Mouse (Mus musculus) embryonic facial prominence, embryonic 13.5 days (tissue): ENCODE measurements around the gene Adgrl1. TPM values are rescaled to one million over a fixed set of nuclear protein-coding genes. Genes with fewer than 3 reads are reported as not detected.
A peak's percentile ranks its signal among the peaks of the same experiment; 100 is the strongest.

Experiments
- ATAC-seq: fragments of 200-750 bp; cut with Nextera tagmentation; 2 replicates; pipeline ENCODE4 v1.8.0; 2017; ENCODE audit warnings: low read depth; ENCODE audit not compliant: insufficient number of reproducible peaks, insufficient read depth, low FRiP score, low TSS enrichment
- H3K27ac ChIP-seq: fragments of 300-500 bp; sonication (generic); 2 replicates; pipeline ENCODE4 v1.5.1; 2015; ENCODE audit warnings: moderate library complexity, mild to moderate bottlenecking, inconsistent platforms
- H3K27me3 ChIP-seq: fragments of 300-500 bp; sonication (generic); 2 replicates; pipeline ENCODE4 v1.6.1; 2015; ENCODE audit warnings: mild to moderate bottlenecking, inconsistent platforms
- H3K36me3 ChIP-seq: fragments of 300-500 bp; sonication (generic); 2 replicates; pipeline ENCODE4 v1.6.1; 2015; ENCODE audit warnings: mild to moderate bottlenecking, inconsistent platforms
- H3K4me1 ChIP-seq: fragments of 300-500 bp; sonication (generic); 2 replicates; pipeline ENCODE4 v1.6.1; 2015; ENCODE audit warnings: inconsistent platforms
- H3K4me2 ChIP-seq: fragments of 300-500 bp; sonication (generic); 2 replicates; pipeline ENCODE4 v1.6.1; 2015; ENCODE audit warnings: moderate library complexity, mild to moderate bottlenecking, inconsistent platforms
- H3K4me3 ChIP-seq: fragments of 300-500 bp; sonication (generic); 2 replicates; pipeline ENCODE4 v1.5.1; 2015; ENCODE audit warnings: mild to moderate bottlenecking, inconsistent platforms
- H3K9ac ChIP-seq: fragments of 300-500 bp; sonication (generic); 2 replicates; pipeline ENCODE4 v1.6.1; 2015; ENCODE audit warnings: mild to moderate bottlenecking, inconsistent platforms
- H3K9me3 ChIP-seq: fragments of 300-500 bp; sonication (generic); 2 replicates; pipeline ENCODE4 v1.6.1; 2016; ENCODE audit warnings: inconsistent platforms
- WGBS: fragments of 180-500 bp; shearing (Covaris S2); methylation state at CpG from one replicate; pipeline ENCODE4 v1.1.7; 2015; ENCODE audit warnings: mixed read lengths; 5-methylcytosine and 5-hydroxymethylcytosine counted together
- polyA plus RNA-seq: library from polyadenylated mRNA; unstranded; fragments of >200 nt; fragmentation: Nextera tagmentation; extraction: Ambion mirVana; gene quantifications from 2 replicates; pipeline ENCODE4 v1.2.1, GENCODE M21; 2015

The Adgrl1 gene
- polyA plus RNA-seq, 1 experiment from 2014 or later: 31.6 TPM

DNA sequence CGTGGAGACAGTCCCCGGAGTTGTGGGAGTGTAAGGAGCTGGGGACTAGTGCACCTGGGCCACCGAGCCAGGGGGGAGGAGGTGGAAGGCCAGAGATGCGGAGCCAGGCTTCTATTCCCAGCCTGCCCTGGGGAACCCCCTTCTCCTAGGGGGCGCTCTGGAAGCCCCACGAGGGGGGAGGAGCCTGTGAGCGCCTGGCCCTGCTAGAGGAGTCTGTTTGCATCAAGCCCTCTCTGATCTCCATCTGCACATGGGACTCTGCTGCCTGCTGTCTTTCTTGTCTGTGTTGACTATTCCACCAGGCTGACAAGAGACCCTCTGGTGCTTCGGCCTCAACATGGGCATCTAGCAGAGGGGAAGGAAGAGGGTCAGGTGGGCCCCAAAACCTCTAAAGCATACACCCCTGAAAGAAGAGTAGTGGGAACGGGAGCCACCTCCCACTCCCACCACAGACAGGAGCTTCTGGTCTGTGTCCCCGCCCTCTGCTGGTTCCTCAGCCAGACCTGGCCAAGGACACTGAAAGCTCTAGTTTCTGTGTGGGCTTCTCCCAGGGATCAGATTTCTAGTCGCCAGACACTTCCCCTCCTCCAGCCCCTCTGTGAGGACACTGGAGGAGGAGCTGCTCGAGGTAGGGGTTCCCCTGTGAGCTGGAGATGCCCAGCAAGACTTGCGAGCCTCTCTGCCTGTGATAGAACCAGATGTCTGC lies 3.2 kb downstream of the Adgrl1 start:
- Histone ChIP-seq H3K36me3 (peaks cover 14% of the 10 kb centered on the region), H3K4me3 (peak overlapping the region; percentile 97), H3K9me3 (no peaks in the 10 kb centered on the region), H3K4me1 (peaks cover 53% of the 10 kb centered on the region), H3K27ac (peak overlapping the region; percentile 76), H3K4me2 (peak overlapping the region; percentile 74), H3K9ac (peak overlapping the region; percentile 61), H3K27me3 (no peaks in the 10 kb centered on the region)
- no peak for ATAC-seq
- WGBS: 5% methylated on average over 13 of the region's 13 CpGs

DNA sequence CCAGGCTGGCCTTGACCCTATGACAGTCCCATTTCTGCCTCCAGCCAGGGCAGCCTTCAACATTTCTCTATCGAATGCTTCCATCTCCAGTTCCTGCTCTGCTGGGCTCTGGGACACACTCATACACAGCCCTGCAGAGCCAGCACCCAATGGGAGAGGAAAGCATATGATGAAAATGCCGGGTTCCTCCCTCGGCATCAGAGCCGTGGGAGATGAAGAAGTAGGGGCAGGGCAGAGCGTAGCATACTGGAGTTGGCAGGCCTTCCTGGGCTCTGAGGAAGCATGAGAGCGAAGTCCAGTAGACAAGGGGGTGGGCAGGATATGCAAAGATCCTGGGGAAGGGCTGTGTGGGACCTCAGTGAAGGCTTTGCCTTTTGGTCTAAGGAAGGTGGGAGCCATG lies 8.7 kb downstream of the Adgrl1 start:
- Histone ChIP-seq H3K4me3 (no peak overlapping the region), H3K4me1 (peaks cover 60% of the 10 kb centered on the region), H3K9ac (no peak overlapping the region), H3K9me3 (no peaks in the 10 kb centered on the region), H3K4me2 (no peak overlapping the region), H3K36me3 (peaks cover 25% of the 10 kb centered on the region), H3K27me3 (no peaks in the 10 kb centered on the region), H3K27ac (no peak overlapping the region)
- 85% methylated on average over 6 of the region's 6 CpGs for WGBS
- ATAC-seq: no peak

DNA sequence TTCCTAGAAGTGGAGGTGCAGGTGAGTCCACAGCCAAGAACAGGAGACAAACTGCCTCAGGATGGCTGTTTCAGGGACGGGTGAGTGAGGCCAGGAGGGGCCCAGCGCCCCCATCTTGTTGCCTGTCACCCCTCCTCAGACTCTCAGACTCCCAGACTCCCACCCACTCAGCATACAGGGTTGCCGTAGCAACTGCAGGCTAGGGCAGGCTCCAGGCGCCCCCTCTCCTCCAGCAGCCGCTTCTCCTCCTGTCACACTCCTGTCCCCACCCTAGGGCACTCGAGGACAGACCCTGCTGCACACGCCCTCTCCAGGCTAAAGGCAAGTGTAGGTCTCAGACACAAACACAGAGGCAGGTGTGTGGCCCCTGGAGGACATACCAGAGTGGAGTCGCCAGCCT lies 9.4 kb downstream of the Adgrl1 start:
- Histone ChIP-seq H3K4me3 (no peak overlapping the region), H3K9ac (0 out of 2 replicates have a peak overlapping the region, but pooled peaks have one; percentile 27), H3K36me3 (peaks cover 25% of the 10 kb centered on the region), H3K4me1 (peaks cover 60% of the 10 kb centered on the region), H3K27ac (no peak overlapping the region), H3K4me2 (no peak overlapping the region), H3K27me3 (no peaks in the 10 kb centered on the region), H3K9me3 (no peaks in the 10 kb centered on the region)
- WGBS: 52% methylated on average over 8 of the region's 8 CpGs
- no peak for ATAC-seq

DNA sequence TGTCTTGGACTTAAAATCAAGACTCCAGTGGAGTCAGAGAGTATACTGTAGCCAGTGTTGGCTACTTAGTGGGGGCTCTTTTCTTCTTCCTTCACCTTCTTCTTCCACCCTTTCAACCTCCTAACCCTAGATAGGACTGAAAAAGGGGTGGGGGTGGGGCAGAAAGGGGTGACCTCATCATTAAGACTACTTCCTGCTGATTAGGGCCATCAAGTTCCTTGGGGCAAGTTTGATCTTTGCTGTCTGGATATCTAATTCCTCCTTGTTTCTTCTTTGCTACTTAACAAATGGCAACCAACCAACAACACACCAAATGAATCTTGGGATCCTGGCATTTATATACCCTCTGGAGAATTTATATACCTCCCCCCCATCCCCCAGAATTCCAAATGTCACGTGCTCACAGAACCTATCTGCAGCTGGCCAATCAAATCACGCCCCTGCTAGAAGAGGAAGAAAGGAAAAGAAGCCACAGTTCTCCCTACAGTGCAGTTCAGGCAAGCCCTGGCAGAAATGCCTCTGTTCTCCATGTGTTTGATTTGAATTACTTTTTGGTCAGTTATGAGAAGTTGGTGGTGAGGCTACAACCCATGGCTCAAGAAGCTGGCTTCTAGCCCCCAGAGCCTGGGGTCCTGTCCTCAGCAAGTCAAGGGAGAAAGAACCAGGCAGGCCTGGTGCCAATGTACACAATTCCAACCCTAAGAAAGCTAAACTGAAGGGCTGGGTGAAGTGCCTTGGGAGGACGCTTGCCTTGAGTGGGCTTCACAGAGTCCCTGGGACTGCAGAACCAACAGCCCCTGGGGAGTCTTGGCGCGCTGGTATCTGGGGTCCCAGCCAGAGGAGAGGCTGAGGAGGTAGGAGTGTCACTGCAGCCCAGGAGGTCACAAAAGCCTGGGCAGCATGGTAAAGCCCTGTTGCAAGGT lies 12.2 kb downstream of the Adgrl1 start:
- no peak overlapping the region for H3K27ac ChIP-seq
- H3K27me3 ChIP-seq: no peaks in the 10 kb centered on the region
- no peak overlapping the region for H3K9ac ChIP-seq
- no peak overlapping the region for H3K4me2 ChIP-seq
- H3K4me3 ChIP-seq: no peak overlapping the region
- peaks cover 20% of the 10 kb centered on the region; the same call in 1 of the 2 replicates for H3K36me3 ChIP-seq
- no peak for ATAC-seq
- no peaks in the 10 kb centered on the region for H3K9me3 ChIP-seq
- WGBS: 74% methylated on average over 5 of the region's 5 CpGs
- H3K4me1 ChIP-seq: peaks cover 59% of the 10 kb centered on the region

DNA sequence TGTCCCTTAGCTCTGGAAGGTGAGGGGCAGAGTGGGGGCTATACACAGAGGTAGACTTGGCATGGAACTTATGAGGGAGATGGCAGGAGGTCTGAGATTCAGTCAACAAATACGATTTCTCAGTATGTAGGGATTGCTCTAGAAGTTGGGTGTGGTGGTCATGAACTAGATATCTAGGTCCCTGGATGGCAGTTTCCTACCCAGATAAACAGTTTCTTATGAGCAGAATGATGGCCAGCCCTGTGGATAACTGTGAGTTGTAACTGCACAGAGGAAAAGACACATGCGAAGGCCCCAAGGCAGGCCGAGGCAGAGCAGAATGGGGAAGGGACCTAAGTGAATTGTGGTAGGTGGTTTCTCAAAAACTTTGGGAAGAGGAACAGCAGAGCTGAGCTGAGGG lies 14.3 kb downstream of the Adgrl1 start:
- Histone ChIP-seq H3K36me3 (peaks cover 36% of the 10 kb centered on the region), H3K27ac (no peak overlapping the region), H3K4me2 (no peak overlapping the region), H3K4me1 (peaks cover 51% of the 10 kb centered on the region), H3K27me3 (no peaks in the 10 kb centered on the region), H3K9ac (no peak overlapping the region), H3K9me3 (no peaks in the 10 kb centered on the region), H3K4me3 (no peak overlapping the region)
- ATAC-seq: no peak
- WGBS: 91% methylated on average over 3 of the region's 3 CpGs

DNA sequence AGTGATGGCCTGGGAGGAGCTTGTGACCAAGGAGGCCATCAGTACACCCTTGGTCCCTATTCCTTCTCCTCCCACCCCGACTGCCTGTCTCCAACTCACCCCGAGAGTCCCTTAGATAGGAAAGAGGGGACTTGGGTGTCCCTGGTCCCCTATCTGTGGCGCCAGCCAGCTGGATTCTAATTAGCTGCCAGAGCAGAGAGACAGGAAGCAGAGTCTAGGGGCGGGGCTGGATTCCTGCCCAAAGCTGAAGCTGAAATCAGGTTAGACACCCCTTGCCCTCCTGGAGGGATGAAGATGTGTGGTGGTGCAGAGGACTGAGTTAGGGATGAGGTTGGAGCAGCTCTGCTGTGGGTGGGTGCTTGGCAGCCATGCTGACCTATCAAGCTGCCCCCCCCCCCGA lies 15.0 kb downstream of the Adgrl1 start:
- H3K4me3 ChIP-seq: no peak overlapping the region
- no peak for ATAC-seq

DNA sequence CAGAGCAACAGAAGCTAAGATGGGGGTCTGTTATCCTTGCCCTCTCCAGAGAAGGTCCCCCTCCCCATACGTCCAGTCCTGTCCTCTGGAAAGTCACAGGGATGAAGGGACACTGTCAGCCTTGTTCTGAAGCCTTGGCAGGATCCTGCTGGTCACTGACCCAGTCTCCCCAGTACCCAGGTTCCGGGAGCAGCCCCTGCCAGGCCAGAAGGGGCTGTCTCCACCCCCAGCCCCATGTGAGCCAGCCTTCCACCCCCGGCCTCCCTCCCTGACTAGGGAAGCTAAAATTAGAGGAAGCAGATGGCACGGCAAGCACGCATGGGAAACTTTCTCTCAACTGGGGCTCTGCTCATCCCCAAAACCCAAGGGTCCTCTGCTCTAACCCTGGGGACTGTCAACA lies 16.1 kb downstream of the Adgrl1 start:
- 71% methylated on average over 5 of the region's 5 CpGs for WGBS
- peaks cover 35% of the 10 kb centered on the region for H3K4me1 ChIP-seq
- no peak overlapping the region for H3K4me2 ChIP-seq
- no peak overlapping the region for H3K4me3 ChIP-seq
- no peaks in the 10 kb centered on the region for H3K27me3 ChIP-seq
- no peaks in the 10 kb centered on the region for H3K9me3 ChIP-seq
- H3K9ac ChIP-seq: no peak overlapping the region
- peaks cover 49% of the 10 kb centered on the region for H3K36me3 ChIP-seq
- H3K27ac ChIP-seq: no peak overlapping the region
- ATAC-seq: no peak

More for the DNA sequence above, 15.0 kb downstream of the Adgrl1 start:
- 34% methylated on average over 5 of the region's 5 CpGs for WGBS
- no peak overlapping the region for H3K4me2 ChIP-seq
- no peaks in the 10 kb centered on the region for H3K27me3 ChIP-seq
- H3K4me1 ChIP-seq: peaks cover 45% of the 10 kb centered on the region
- peaks cover 38% of the 10 kb centered on the region for H3K36me3 ChIP-seq
- no peaks in the 10 kb centered on the region for H3K9me3 ChIP-seq
- H3K9ac ChIP-seq: no peak overlapping the region
- H3K27ac ChIP-seq: no peak overlapping the region

DNA sequence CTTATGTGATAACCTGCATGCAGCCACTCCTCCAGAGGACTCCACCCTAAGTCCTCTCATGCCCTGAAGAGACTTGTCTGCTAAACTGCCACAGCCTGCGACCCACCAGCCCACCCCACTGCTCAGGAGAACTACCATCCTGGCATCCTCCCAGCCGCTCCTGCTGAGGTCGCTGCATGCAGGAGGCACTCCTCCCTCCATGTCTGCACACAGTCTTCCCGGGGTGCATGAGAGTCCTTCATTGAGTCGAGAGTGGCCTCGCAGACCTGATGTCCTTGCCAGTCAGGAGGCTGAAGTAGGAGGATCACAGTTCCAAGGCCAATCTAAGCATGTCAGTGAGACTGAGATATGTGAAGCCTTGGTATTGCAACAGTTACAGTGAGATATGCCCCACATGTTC lies 17.7 kb downstream of the Adgrl1 start:
- no peak overlapping the region for H3K9ac ChIP-seq
- WGBS: 73% methylated on average over 6 of the region's 6 CpGs
- H3K27me3 ChIP-seq: no peaks in the 10 kb centered on the region
- no peak overlapping the region for H3K4me3 ChIP-seq
- ATAC-seq: no peak
- no peak overlapping the region for H3K4me2 ChIP-seq
- no peaks in the 10 kb centered on the region for H3K9me3 ChIP-seq
- no peak overlapping the region for H3K27ac ChIP-seq
- H3K36me3 ChIP-seq: peaks cover 60% of the 10 kb centered on the region
- H3K4me1 ChIP-seq: peaks cover 24% of the 10 kb centered on the region

DNA sequence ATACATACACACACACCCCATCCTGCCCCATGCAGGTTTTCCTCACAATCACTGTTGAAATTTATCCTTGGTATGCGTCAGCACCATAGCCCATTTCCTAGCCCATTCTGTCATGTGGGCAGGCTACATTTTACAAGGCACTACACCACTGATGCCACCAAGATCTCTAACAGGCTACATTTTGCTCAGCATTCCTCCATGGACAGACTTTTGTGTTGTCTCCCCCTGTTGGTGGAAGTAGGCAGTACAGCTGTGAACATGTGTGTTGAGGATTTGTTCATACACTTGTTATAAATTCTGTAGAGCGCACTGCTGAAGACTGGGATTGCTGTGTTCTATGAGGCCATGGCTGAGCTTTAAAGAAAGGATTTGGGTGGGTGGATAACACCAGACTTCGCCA lies 21.7 kb downstream of the Adgrl1 start:
- no peak overlapping the region for H3K4me2 ChIP-seq
- H3K4me3 ChIP-seq: no peak overlapping the region
- H3K36me3 ChIP-seq: peaks cover 91% of the 10 kb centered on the region
- H3K4me1 ChIP-seq: no peaks in the 10 kb centered on the region
- H3K9me3 ChIP-seq: no peaks in the 10 kb centered on the region
- 74% methylated on average over 3 of the region's 3 CpGs for WGBS
- no peak; the same call in 1 of the 2 replicates for ATAC-seq
- no peak overlapping the region for H3K9ac ChIP-seq
- no peaks in the 10 kb centered on the region for H3K27me3 ChIP-seq
- no peak overlapping the region for H3K27ac ChIP-seq

DNA sequence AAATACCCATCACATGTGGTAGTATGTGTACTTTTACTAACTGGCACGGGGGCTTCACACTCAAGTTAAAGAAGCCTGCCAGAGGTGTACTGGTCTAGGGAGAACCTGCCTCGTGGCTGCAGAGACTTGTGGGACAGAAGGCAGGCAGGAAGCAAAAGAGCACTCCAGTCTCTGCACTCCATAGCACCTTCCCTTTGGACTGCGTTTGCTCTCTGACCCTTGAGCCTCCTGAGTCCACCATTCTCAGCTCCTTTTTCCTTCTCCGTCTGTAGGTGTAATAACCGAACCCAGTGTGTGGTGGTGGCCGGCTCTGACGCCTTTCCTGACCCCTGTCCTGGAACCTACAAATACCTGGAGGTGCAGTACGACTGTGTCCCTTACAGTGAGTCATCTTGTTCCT lies 22.8 kb downstream of the Adgrl1 start:
- no peaks in the 10 kb centered on the region for H3K27me3 ChIP-seq
- no peak overlapping the region for H3K4me3 ChIP-seq
- ATAC-seq: no peak
- H3K4me1 ChIP-seq: no peaks in the 10 kb centered on the region
- H3K36me3 ChIP-seq: peaks cover 94% of the 10 kb centered on the region
- no peak overlapping the region for H3K9ac ChIP-seq
- H3K27ac ChIP-seq: no peak overlapping the region
- H3K4me2 ChIP-seq: no peak overlapping the region
- H3K9me3 ChIP-seq: no peaks in the 10 kb centered on the region
- WGBS: 89% methylated on average over 8 of the region's 8 CpGs

DNA sequence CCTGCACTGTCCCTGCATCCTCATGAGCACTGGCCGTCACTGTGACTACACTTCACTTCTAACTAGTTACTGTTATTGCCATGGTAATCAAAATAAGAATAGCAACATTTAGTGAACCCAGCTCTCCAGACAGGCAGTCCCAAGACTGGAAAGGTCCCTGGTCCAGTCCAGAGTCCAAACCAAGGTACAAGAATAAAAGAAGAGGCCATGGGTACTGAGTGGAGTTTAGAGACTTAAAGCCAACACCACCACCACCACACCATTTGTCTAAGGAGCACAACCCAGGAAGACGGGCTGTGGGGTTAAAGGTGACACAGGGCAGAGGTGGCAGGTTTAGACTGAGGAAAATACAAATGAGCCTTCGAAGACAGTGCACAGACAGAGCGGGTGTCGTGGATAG lies 24.7 kb downstream of the Adgrl1 start:
- Histone ChIP-seq H3K9me3 (no peaks in the 10 kb centered on the region), H3K4me3 (no peak overlapping the region), H3K4me2 (no peak overlapping the region), H3K36me3 (peaks cover 95% of the 10 kb centered on the region), H3K4me1 (no peaks in the 10 kb centered on the region), H3K9ac (no peak overlapping the region), H3K27ac (no peak overlapping the region), H3K27me3 (no peaks in the 10 kb centered on the region)
- WGBS: 87% methylated on average over 5 of the region's 5 CpGs
- no peak for ATAC-seq

DNA sequence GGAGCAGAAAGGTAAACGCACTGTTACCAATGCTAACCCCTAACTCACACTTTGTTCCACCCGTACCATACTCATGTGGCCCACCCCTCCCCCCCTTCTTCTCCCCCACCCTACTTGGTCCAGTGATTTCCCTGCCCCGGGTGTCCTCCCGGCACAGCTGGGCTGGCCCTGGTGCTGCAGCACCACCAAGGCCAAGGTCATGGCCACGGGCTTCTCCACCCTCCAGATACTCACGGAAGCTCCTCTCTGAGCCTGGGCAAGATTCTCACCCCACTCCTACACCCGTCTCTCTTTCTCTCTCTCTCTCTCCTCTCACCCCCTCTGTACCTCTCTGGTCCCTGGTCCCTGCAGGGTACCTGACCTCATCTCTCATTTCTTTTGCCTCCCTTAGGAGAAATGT lies 26.4 kb downstream of the Adgrl1 start:
- WGBS: 74% methylated on average over 7 of the region's 7 CpGs

More for the DNA sequence above, 26.4 kb downstream of the Adgrl1 start:
- peaks cover 96% of the 10 kb centered on the region for H3K36me3 ChIP-seq
- H3K4me3 ChIP-seq: no peak overlapping the region
- H3K27ac ChIP-seq: no peak overlapping the region
- ATAC-seq: no peak
- H3K9ac ChIP-seq: no peak overlapping the region
- H3K9me3 ChIP-seq: no peaks in the 10 kb centered on the region
- H3K4me2 ChIP-seq: no peak overlapping the region
- H3K4me1 ChIP-seq: no peaks in the 10 kb centered on the region
- H3K27me3 ChIP-seq: no peaks in the 10 kb centered on the region
